Mouse (Mus musculus): ENCODE results near the gene Kctd7. TPM values are rescaled to one million over a fixed set of nuclear protein-coding genes. Genes with fewer than 3 reads are reported as not detected.

Gene Kctd7
- 8.4 and 9.7 TPM in 2 replicates for polyA plus RNA-seq (2015; fragmentation: Nextera tagmentation; extraction: Ambion mirVana)

DNA sequence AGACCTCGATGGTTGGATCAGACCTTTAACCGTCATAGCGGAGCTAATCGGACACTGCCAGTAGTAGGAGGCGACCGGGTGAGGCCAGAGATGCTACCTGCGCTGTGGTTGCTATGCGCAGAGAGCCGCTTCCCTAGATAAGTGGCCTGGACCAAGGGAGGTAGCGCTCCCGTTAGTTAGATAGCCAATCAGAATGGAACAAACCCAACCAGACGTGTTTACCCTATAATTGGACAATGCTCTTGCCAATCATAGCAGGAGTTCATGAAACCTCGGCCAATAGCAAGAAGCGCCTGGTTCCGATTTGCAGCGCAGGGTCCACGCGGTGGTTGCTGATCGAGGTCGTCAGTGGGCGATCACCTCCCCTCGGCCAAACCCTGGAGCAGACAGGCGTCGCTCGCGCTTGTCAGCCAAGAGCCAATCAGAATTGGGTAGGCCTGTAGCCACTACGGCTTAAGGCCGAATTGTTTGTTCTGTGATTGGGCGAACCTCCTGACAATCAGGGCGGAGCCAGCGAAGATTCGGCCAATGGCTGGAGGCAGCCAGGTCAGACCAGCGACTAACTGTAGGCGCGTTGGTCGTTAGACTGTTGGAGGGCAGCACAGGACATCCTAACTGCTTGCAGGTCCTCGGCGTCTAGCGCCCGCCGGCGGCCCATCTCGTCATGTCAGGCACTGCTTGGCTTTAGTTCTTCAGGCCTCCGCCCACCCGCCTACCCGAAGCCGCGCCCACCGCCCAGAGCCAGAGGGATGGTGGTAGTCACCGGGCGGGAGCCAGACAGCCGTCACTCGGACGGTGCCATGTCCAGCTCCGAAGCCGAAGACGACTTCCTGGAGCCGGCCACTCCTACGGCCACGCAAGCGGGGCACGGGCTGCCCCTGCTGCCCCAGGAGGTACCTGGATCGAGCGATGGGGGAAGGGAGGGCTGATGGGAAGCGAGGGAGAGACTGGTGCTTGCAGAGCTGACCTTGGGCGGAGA is at the start of gene Kctd7:
Gene Kctd7, plus strand, starts transcription at position 528 of the 979 bp plus-strand sequence.

DNA sequence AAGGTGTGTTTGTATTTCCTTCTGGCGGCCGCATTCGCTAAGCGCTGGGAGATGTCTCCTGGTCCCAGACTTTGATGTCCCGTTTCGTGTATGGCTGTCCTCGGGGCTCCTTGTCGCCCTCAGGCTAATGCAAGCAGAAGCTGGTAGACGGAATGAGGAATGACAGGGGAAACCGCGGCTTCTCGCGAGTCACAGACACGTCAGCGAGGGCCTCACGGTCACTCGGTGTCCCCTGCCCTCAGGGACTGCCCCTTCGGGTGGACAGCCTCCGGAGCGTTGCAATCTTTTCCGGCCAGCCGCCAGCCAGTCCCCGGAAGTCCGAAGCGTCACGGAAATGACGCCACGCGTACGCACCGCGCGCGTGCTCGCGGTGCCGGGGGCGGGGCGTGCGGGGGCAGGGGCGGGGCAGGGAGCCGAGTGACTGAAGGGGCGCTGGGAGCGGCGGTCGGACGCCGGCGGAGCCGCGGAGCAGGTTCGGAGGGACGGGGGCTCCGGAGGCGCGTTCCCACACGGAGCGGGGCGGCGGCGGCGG is 26.8 kb downstream of the Kctd7 start, which contains the start of gene Rabgef1:
Gene Rabgef1, plus strand, starts transcription at position 376 of the 532 bp plus-strand sequence.

Other genes starting within 250 kb of the Kctd7 start
- 1.3 and 2.1 TPM in 2 replicates for gene Zbed5, start 249.1 kb upstream of the Kctd7 start, polyA plus RNA-seq (2015; fragmentation: Nextera tagmentation; extraction: Ambion mirVana)
- 0.08 TPM in 1 of 2 replicates, not detected in the other for gene Phkg1, start 246.3 kb upstream of the Kctd7 start, polyA plus RNA-seq (2015; fragmentation: Nextera tagmentation; extraction: Ambion mirVana)
- 1.6 and 1.8 TPM in 2 replicates for gene Nupr1l, start 236.3 kb upstream of the Kctd7 start, polyA plus RNA-seq (2015; fragmentation: Nextera tagmentation; extraction: Ambion mirVana)
- 23.7 and 27.3 TPM in 2 replicates for gene Vkorc1l1, start 202.9 kb upstream of the Kctd7 start, polyA plus RNA-seq (2015; fragmentation: Nextera tagmentation; extraction: Ambion mirVana)
- gene Gusb, start 141.8 kb upstream of the Kctd7 start, polyA plus RNA-seq (2015; fragmentation: Nextera tagmentation; extraction: Ambion mirVana) = 47.1 and 55.4 TPM in 2 replicates
- 16.9 and 17.3 TPM in 2 replicates for gene Asl, start 115.6 kb upstream of the Kctd7 start, polyA plus RNA-seq (2015; fragmentation: Nextera tagmentation; extraction: Ambion mirVana)
- 27.9 and 29.0 TPM in 2 replicates for gene Crcp, start 115.6 kb upstream of the Kctd7 start, polyA plus RNA-seq (2015; fragmentation: Nextera tagmentation; extraction: Ambion mirVana)
- gene Tpst1, start 71.5 kb upstream of the Kctd7 start, polyA plus RNA-seq (2015; fragmentation: Nextera tagmentation; extraction: Ambion mirVana) = 26.4 and 30.5 TPM in 2 replicates
- gene Rabgef1, start 26.9 kb downstream of the Kctd7 start, polyA plus RNA-seq (2015; fragmentation: Nextera tagmentation; extraction: Ambion mirVana) = 33.0 and 33.9 TPM in 2 replicates
- gene Tmem248, start 72.2 kb downstream of the Kctd7 start, polyA plus RNA-seq (2015; fragmentation: Nextera tagmentation; extraction: Ambion mirVana) = 28.3 and 30.7 TPM in 2 replicates
- gene Sbds, start 110.7 kb downstream of the Kctd7 start, polyA plus RNA-seq (2015; fragmentation: Nextera tagmentation; extraction: Ambion mirVana) = 68.4 and 76.1 TPM in 2 replicates
- gene Tyw1, start 110.8 kb downstream of the Kctd7 start, polyA plus RNA-seq (2015; fragmentation: Nextera tagmentation; extraction: Ambion mirVana) = 15.4 and 16.5 TPM in 2 replicates
- not detected in 2 replicates for gene Caln1, start 224.6 kb downstream of the Kctd7 start, polyA plus RNA-seq (2015; fragmentation: Nextera tagmentation; extraction: Ambion mirVana)
- gene A330070K13Rik, start 239.8 kb downstream of the Kctd7 start, polyA plus RNA-seq (2015; fragmentation: Nextera tagmentation; extraction: Ambion mirVana) = not detected in 2 replicates